Mouse (Mus musculus) heart, embryonic 15.5 days (tissue): Measurements from ENCODE around the gene Cstf1. TPM values are rescaled to one million over a fixed set of nuclear protein-coding genes. Genes with fewer than 3 reads are reported as not detected.

Experiments used
- ATAC-seq: fragments of 200-750 bp; cut with Nextera tagmentation; replicated peaks from 2 replicates; pipeline ENCODE4 v1.8.0; 2017; ENCODE audit warnings: low read depth, moderate TSS enrichment; ENCODE audit not compliant: insufficient number of reproducible peaks, insufficient read depth, low FRiP score
- H3K27ac ChIP-seq: fragments of 300-500 bp; sonication (generic); 2 replicates; pipeline ENCODE4 v1.5.1; 2015; ENCODE audit warnings: mild to moderate bottlenecking, inconsistent platforms
- H3K27me3 ChIP-seq: fragments of 300-500 bp; sonication (generic); 2 replicates; pipeline ENCODE4 v1.6.1; 2015; ENCODE audit warnings: inconsistent platforms
- H3K36me3 ChIP-seq: fragments of 300-500 bp; sonication (generic); 2 replicates; pipeline ENCODE4 v1.6.1; 2015; ENCODE audit warnings: mild to moderate bottlenecking, inconsistent platforms
- H3K4me1 ChIP-seq: fragments of 300-500 bp; sonication (generic); replicated peaks from 2 replicates; pipeline ENCODE4 v1.6.1; 2015; ENCODE audit warnings: inconsistent platforms
- H3K4me2 ChIP-seq: fragments of 300-500 bp; sonication (generic); 2 replicates; pipeline ENCODE4 v1.6.1; 2015; ENCODE audit warnings: inconsistent platforms, mild to moderate bottlenecking, moderate library complexity
- H3K4me3 ChIP-seq: fragments of 300-500 bp; sonication (generic); 2 replicates; pipeline ENCODE4 v1.5.1; 2015; ENCODE audit warnings: mild to moderate bottlenecking, inconsistent platforms
- H3K9ac ChIP-seq: fragments of 300-500 bp; sonication (generic); 2 replicates; pipeline ENCODE4 v1.6.1; 2015; ENCODE audit warnings: mild to moderate bottlenecking, inconsistent platforms
- H3K9me3 ChIP-seq: fragments of 300-500 bp; sonication (generic); replicated peaks from 2 replicates; pipeline ENCODE4 v1.6.1; 2016; ENCODE audit warnings: inconsistent platforms
- WGBS: fragments of 180-500 bp; shearing (Covaris S2); methylation state at CpG from one replicate; pipeline ENCODE4 v1.1.7; 2015; ENCODE audit warnings: mixed read lengths; 5-methylcytosine and 5-hydroxymethylcytosine counted together
- polyA plus RNA-seq: library from polyadenylated mRNA; unstranded; fragments of >200 nt; fragmentation: Nextera tagmentation; extraction: Ambion mirVana; gene quantifications from 2 replicates; pipeline ENCODE4 v1.2.1, GENCODE M21; 2015

Gene Cstf1
- polyA plus RNA-seq, 1 experiment from 2014 or later, result 24.2 TPM

DNA sequence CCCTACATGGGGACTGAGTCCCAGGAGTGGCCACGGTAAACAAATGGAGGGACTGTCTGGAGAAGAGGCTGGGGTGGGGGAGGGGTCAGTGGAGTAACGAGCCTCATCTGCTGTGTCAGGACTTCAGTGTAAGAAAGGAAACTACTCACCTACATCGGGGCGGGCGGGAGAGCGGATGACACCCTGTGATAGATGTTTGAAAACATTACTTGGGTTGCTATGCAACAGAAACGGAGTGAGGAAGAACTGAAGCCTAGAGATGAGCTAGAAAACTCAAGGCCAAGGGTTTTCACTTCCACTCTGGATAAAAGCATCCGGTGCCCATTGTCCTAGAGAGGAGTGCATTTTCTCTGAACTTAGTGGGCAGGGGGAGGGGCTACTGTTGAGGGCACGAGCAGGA lies 29.4 kb downstream of the Cstf1 start:
- H3K36me3 ChIP-seq, result no peaks in the 10 kb centered on the region
- H3K4me2 ChIP-seq, result no peak overlapping the region
- H3K9ac ChIP-seq, result no peak overlapping the region
- H3K4me1 ChIP-seq, result peaks cover 5% of the 10 kb centered on the region; the same call in 1 of the 2 replicates
- H3K27me3 ChIP-seq, result peaks cover 15% of the 10 kb centered on the region; the same call in 1 of the 2 replicates
- no peak overlapping the region for H3K4me3 ChIP-seq
- ATAC-seq, result no peak
- no peak overlapping the region for H3K27ac ChIP-seq
- WGBS, result 30% methylated on average over 9 of the region's 9 CpGs
- H3K9me3 ChIP-seq, result no peaks in the 10 kb centered on the region

GRCm38 (mm10) chr2:172401116-172401825 lies 30.8 kb downstream of the Cstf1 start:
- WGBS, result 57% methylated on average over 13 of the region's 13 CpGs
- peak overlapping the region; percentile 45 for H3K27ac ChIP-seq

GRCm38 (mm10) chr2:172404239-172404638 lies 33.8 kb downstream of the Cstf1 start:
- WGBS, result 54% methylated on average over 7 of the region's 7 CpGs

More at GRCm38 (mm10) chr2:172401116-172401825, 30.8 kb downstream of the Cstf1 start:
- H3K27me3 ChIP-seq, result peaks cover 15% of the 10 kb centered on the region; the same call in 1 of the 2 replicates
- no peak overlapping the region for H3K4me2 ChIP-seq
- no peaks in the 10 kb centered on the region for H3K9me3 ChIP-seq
- no peak overlapping the region for H3K4me3 ChIP-seq
- no peak for ATAC-seq
- H3K4me1 ChIP-seq, result peaks cover 5% of the 10 kb centered on the region; the same call in 1 of the 2 replicates
- H3K9ac ChIP-seq, result no peak overlapping the region
- no peaks in the 10 kb centered on the region for H3K36me3 ChIP-seq

GRCm38 (mm10) chr2:172405011-172405410 lies 34.5 kb downstream of the Cstf1 start:
- Histone ChIP-seq H3K27me3 (0 out of 2 replicates have a peak, but pooled peaks cover 8% of the 10 kb centered on the region), H3K36me3 (no peaks in the 10 kb centered on the region), H3K27ac (no peak overlapping the region), H3K4me2 (no peak overlapping the region), H3K4me1 (peaks cover under 1% of the 10 kb centered on the region; the same call in 1 of the 2 replicates), H3K4me3 (no peak overlapping the region), H3K9me3 (no peaks in the 10 kb centered on the region), H3K9ac (no peak overlapping the region)
- ATAC-seq, result no peak
- 53% methylated on average over 3 of the region's 3 CpGs for WGBS

More at GRCm38 (mm10) chr2:172404239-172404638, 33.8 kb downstream of the Cstf1 start:
- Histone ChIP-seq H3K4me3 (no peak overlapping the region), H3K9me3 (no peaks in the 10 kb centered on the region), H3K9ac (no peak overlapping the region), H3K4me2 (no peak overlapping the region), H3K27ac (no peak overlapping the region), H3K36me3 (no peaks in the 10 kb centered on the region), H3K27me3 (0 out of 2 replicates have a peak, but pooled peaks cover 8% of the 10 kb centered on the region), H3K4me1 (peaks cover 5% of the 10 kb centered on the region; the same call in 1 of the 2 replicates)
- ATAC-seq, result no peak

DNA sequence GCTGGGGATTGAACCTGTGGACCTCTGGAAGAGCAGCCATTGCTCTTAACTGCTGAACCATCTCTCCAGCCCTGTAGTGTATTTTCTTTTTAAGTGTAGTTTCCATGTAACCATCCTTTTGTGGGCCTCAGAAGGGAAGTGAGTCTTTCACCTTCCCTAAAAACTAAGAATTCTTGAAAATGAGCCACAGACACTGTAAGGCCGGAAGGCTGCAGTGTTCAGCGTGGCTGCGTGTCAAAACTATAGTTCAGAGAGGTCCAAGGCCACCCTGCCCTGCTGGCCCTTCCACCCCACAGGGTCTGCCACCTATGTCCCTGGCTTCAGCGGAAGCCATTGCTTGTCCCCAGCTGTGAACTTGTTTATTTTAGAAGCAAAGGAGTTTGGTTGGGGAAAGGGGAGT lies 35.7 kb downstream of the Cstf1 start:
- Histone ChIP-seq H3K9me3 (no peaks in the 10 kb centered on the region), H3K4me2 (no peak overlapping the region), H3K4me1 (no peaks in the 10 kb centered on the region; the same call in 1 of the 2 replicates), H3K27me3 (0 out of 2 replicates have a peak, but pooled peaks cover 8% of the 10 kb centered on the region), H3K4me3 (no peak overlapping the region), H3K36me3 (no peaks in the 10 kb centered on the region), H3K27ac (no peak overlapping the region), H3K9ac (no peak overlapping the region)
- ATAC-seq, result no peak
- WGBS, result 54% methylated on average over 4 of the region's 4 CpGs

- no peak overlapping the region for H3K27ac ChIP-seq
- H3K4me2 ChIP-seq, result no peak overlapping the region
- H3K27me3 ChIP-seq, result 0 out of 2 replicates have a peak, but pooled peaks cover 8% of the 10 kb centered on the region
- no peaks in the 10 kb centered on the region for H3K36me3 ChIP-seq
- peaks cover 2% of the 10 kb centered on the region for H3K4me1 ChIP-seq
- no peaks in the 10 kb centered on the region for H3K9me3 ChIP-seq
- no peak overlapping the region for H3K4me3 ChIP-seq
- 74% methylated on average over 2 of the region's 2 CpGs for WGBS
- no peak for ATAC-seq
- no peak overlapping the region for H3K9ac ChIP-seq
These were observed 37.0 kb downstream of the Cstf1 start for GRCm38 (mm10) chr2:172407499-172407898.

- Histone ChIP-seq H3K9me3 (no peaks in the 10 kb centered on the region), H3K4me2 (no peak overlapping the region), H3K36me3 (no peaks in the 10 kb centered on the region), H3K4me1 (peaks cover 15% of the 10 kb centered on the region), H3K27ac (no peak overlapping the region), H3K4me3 (no peak overlapping the region), H3K27me3 (no peaks in the 10 kb centered on the region), H3K9ac (no peak overlapping the region)
- ATAC-seq, result no peak
- 75% methylated on average over 2 of the region's 2 CpGs for WGBS
These were observed 40.2 kb downstream of the Cstf1 start for GRCm38 (mm10) chr2:172410686-172411085.

GRCm38 (mm10) chr2:172411091-172411490 lies 40.6 kb downstream of the Cstf1 start:
- Histone ChIP-seq H3K4me3 (no peak overlapping the region), H3K27me3 (no peaks in the 10 kb centered on the region), H3K9me3 (no peaks in the 10 kb centered on the region), H3K4me2 (no peak overlapping the region), H3K36me3 (no peaks in the 10 kb centered on the region), H3K4me1 (peaks cover 15% of the 10 kb centered on the region), H3K27ac (no peak overlapping the region), H3K9ac (no peak overlapping the region)
- no peak; the same call in 1 of the 2 replicates for ATAC-seq
- 71% methylated on average over 11 of the region's 11 CpGs for WGBS

GRCm38 (mm10) chr2:172412454-172412853 lies 42.0 kb downstream of the Cstf1 start:
- peaks cover 15% of the 10 kb centered on the region for H3K4me1 ChIP-seq
- no peak overlapping the region for H3K27ac ChIP-seq
- peak overlapping the region; percentile 46 for H3K4me2 ChIP-seq
- H3K9ac ChIP-seq, result no peak overlapping the region
- no peaks in the 10 kb centered on the region for H3K9me3 ChIP-seq
- 6% methylated on average over 9 of the region's 9 CpGs for WGBS
- H3K27me3 ChIP-seq, result no peaks in the 10 kb centered on the region
- ATAC-seq, result 0 out of 2 replicates have a peak, but pooled peaks have one; percentile 47
- peak overlapping the region; percentile 14 for H3K4me3 ChIP-seq
- no peaks in the 10 kb centered on the region for H3K36me3 ChIP-seq

- WGBS, result 16% methylated on average over 4 of the region's 4 CpGs
- peak; percentile 38; the same call in 1 of the 2 replicates for ATAC-seq
- H3K4me1 ChIP-seq, result peaks cover 15% of the 10 kb centered on the region
- H3K27me3 ChIP-seq, result no peaks in the 10 kb centered on the region
- no peak overlapping the region for H3K4me3 ChIP-seq
- no peak overlapping the region for H3K4me2 ChIP-seq
- no peak overlapping the region for H3K9ac ChIP-seq
- H3K27ac ChIP-seq, result peak overlapping the region; percentile 23; the same call in 1 of the 2 replicates
- no peaks in the 10 kb centered on the region for H3K36me3 ChIP-seq
- no peaks in the 10 kb centered on the region for H3K9me3 ChIP-seq
These were observed 42.8 kb downstream of the Cstf1 start for GRCm38 (mm10) chr2:172413273-172413672.

GRCm38 (mm10) chr2:172413894-172414293 lies 43.4 kb downstream of the Cstf1 start:
- Histone ChIP-seq H3K4me1 (peaks cover 15% of the 10 kb centered on the region), H3K4me3 (no peak overlapping the region), H3K9me3 (no peaks in the 10 kb centered on the region), H3K27ac (no peak overlapping the region), H3K27me3 (no peaks in the 10 kb centered on the region), H3K4me2 (no peak overlapping the region), H3K9ac (no peak overlapping the region), H3K36me3 (no peaks in the 10 kb centered on the region)
- ATAC-seq, result no peak
- WGBS, result 51% methylated on average over 5 of the region's 5 CpGs
